Mouse (Mus musculus) kidney, adult 2 months (tissue): ENCODE data around the gene Olfml2b. TPM values are rescaled to one million over a fixed set of nuclear protein-coding genes. Genes with fewer than 3 reads are reported as not detected.

Experiments used
- DNase-seq: peaks from one replicate; pipeline ENCODE4 v3.0.0; 2021
- H3K27ac ChIP-seq: fragments of 200-500 bp; 2 replicates; pipeline ENCODE4 v1.5.1; 2012; ENCODE audit warnings: low read depth, low read length, control low read depth, inconsistent platforms; ENCODE audit not compliant: insufficient read depth
- H3K27me3 ChIP-seq: fragments of 200-500 bp; replicated peaks from 2 replicates; pipeline ENCODE4 v1.6.1; 2012; ENCODE audit warnings: mild to moderate bottlenecking, moderate library complexity, low read length, inconsistent platforms; ENCODE audit not compliant: control insufficient read depth, insufficient read depth
- H3K36me3 ChIP-seq: fragments of 200-500 bp; 2 replicates; pipeline ENCODE4 v1.6.1; 2012; ENCODE audit warnings: mild to moderate bottlenecking, moderate library complexity, low read length, inconsistent platforms; ENCODE audit not compliant: control insufficient read depth, insufficient read depth
- H3K4me1 ChIP-seq: fragments of 200-500 bp; 2 replicates; pipeline ENCODE4 v1.6.1; 2011; ENCODE audit warnings: low read length; ENCODE audit not compliant: control insufficient read depth, insufficient read depth
- H3K4me3 ChIP-seq: fragments of 200-500 bp; 2 replicates; pipeline ENCODE4 v1.5.1; 2011; ENCODE audit warnings: mild to moderate bottlenecking, low read depth, low read length, control low read depth; ENCODE audit not compliant: insufficient read depth
- CTCF ChIP-seq: fragments of 200-500 bp; conservative IDR thresholded peaks from 2 replicates; pipeline ENCODE4 v1.5.1; 2011; ENCODE audit warnings: low read depth, mild to moderate bottlenecking, control low read depth, low read length, moderate library complexity, mixed read lengths; ENCODE audit not compliant: insufficient read depth, insufficient read length
- POLR2A ChIP-seq: fragments of 200-500 bp; IDR thresholded peaks from one replicate; pipeline ENCODE4 v1.6.1; 2011; ENCODE audit warnings: low read depth, low read length, control low read depth
- WGBS: fragments of 180-500 bp; shearing (Covaris S2); methylation state at CpG from one replicate; pipeline ENCODE4 v1.1.7; 2018; 5-methylcytosine and 5-hydroxymethylcytosine counted together
- polyA plus RNA-seq: library from polyadenylated mRNA; depleted of rRNA; stranded (reverse); fragments of >200 nt; gene quantifications from 2 replicates; pipeline ENCODE4 v1.2.3, GENCODE M21; 2012

Olfml2b gene
- polyA plus RNA-seq, 1 experiment, result 4.2 TPM

DNA sequence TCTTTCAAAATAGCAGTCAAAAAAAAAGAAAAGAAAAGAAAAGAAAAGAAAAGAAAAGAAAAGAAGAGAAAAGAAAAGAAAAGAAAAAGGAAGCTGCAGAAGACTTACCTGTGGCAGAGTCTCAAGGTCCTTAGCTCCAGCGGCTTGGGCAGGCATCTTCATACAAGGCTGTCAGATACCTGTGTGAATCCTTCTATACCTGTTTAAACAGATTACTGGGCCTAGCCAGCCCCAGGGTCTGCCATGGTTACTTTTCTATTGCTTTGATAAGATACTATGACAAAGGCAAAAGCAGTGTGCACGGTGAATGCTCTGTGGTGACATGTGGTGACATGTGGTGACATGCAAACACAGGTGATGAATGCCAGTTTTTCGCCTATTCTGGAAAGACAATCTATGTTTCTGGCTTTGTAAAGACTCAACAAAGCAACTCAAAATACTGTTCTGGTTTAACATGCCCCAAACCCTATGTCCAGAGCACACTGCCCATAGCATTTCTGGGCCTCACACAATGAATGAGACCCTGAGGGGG, 56.2 kb downstream of the Olfml2b start:
- TF ChIP-seq POLR2A, result no peak
- no peak for TF ChIP-seq CTCF
- Histone ChIP-seq H3K4me3 (no peak overlapping the region), H3K36me3 (no peaks in the 10 kb centered on the region), H3K27me3 (no peaks in the 10 kb centered on the region), H3K4me1 (no peaks in the 10 kb centered on the region), H3K27ac (no peak overlapping the region)
- no peak for DNase-seq
- whole genome bisulfite sequencing, result 96% methylated on average over 3 of the region's 3 CpGs

DNA sequence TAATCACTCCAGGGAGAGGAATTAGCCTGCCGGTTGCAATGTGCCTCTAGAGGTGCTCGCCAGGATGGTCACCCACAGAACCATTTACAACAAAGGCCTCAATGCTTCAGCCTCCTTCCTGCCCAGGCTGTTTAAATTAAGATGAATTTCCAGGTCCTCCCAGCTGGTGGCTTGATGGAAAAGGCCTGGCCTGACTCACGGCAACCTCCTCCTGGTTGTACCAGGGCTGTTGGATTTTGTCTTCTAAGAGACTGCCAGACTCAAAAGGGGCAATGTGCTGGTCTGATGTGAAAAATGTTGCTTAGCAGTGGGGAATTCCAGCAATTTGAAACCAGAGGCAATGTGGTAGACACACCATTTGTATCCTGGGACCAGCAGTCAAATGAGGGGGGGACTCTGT, 56.8 kb downstream of the Olfml2b start:
- DNase-seq, result no peak
- TF ChIP-seq POLR2A, result no peak
- TF ChIP-seq CTCF, result no peak
- H3K4me3 ChIP-seq, result no peak overlapping the region
- H3K36me3 ChIP-seq, result no peaks in the 10 kb centered on the region
- no peaks in the 10 kb centered on the region for H3K27me3 ChIP-seq
- no peak overlapping the region for H3K27ac ChIP-seq
- 86% methylated on average over 3 of the region's 3 CpGs for WGBS
- no peaks in the 10 kb centered on the region for H3K4me1 ChIP-seq

DNA sequence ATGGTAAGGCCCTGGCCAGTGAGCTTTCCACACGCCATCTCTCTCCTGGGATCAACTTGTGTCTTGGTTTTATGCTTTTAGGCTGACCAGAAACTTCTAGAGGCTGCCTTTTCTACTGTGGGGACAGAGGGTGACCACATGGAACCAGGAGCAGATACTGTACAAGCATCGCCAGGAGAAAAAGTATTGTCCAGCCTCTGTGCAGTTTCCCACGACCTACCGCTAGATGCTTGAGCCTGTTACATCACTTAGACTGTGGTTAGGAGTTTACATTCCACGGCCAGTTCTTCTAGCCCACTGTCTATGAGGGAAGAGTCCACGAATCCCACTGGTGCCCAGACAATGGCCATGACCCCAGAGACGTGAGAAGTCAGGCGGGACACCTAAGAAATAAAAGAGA, 57.2 kb downstream of the Olfml2b start:
- TF ChIP-seq POLR2A (no peak), CTCF (no peak)
- Histone ChIP-seq H3K27ac (no peak overlapping the region), H3K27me3 (no peaks in the 10 kb centered on the region), H3K4me3 (no peak overlapping the region), H3K4me1 (no peaks in the 10 kb centered on the region), H3K36me3 (no peaks in the 10 kb centered on the region)
- no peak for DNase-seq
- 84% methylated on average over 8 of the region's 8 CpGs for WGBS

DNA sequence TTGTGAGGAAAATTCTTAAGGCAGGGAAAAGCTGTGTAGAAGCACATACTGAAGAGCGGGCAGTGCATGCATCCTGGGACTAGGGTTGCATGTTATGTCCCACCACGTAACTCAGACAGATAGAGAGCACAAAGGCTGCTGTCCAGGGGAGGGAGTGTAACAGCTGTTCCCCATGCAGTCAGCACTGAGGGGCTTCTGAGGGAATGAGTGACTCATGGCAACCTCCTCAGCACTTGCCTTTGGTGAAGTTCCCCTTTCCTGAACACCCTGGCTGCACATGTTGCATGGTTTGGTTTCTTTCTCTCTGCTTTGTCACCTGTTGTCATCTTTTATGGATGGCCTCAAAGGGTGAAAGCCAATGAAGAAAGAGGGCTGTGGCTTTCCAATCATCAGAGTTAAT, 57.9 kb downstream of the Olfml2b start:
- Histone ChIP-seq H3K4me1 (no peaks in the 10 kb centered on the region), H3K27me3 (no peaks in the 10 kb centered on the region), H3K4me3 (no peak overlapping the region), H3K36me3 (no peaks in the 10 kb centered on the region), H3K27ac (no peak overlapping the region)
- 86% methylated on average over 2 of the region's 2 CpGs for WGBS
- TF ChIP-seq POLR2A, result no peak
- TF ChIP-seq CTCF, result no peak
- DNase-seq, result no peak

DNA sequence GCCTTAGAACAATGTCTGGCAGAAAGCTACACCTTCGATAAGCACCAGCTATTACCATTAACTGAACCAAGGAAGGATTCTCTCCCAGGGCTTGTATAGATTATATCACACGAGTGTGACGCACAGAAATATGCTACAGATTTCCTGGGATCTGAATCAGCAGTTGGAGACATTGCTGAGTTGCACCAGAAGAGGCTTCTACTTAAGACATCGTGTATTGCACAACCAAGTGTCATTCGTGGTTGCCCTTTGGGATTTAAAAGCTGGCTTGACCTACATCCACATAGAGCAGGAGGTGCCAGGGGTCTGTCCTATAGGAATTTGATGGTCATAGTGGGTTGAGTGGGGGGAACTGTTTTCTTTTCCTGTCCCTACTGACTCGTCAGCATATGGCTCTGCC, 58.6 kb downstream of the Olfml2b start:
- 83% methylated on average over 6 of the region's 6 CpGs for WGBS
- Histone ChIP-seq H3K4me3 (no peak overlapping the region), H3K4me1 (no peaks in the 10 kb centered on the region), H3K27me3 (no peaks in the 10 kb centered on the region), H3K36me3 (no peaks in the 10 kb centered on the region), H3K27ac (no peak overlapping the region)
- TF ChIP-seq CTCF (no peak), POLR2A (no peak)
- no peak for DNase-seq

DNA sequence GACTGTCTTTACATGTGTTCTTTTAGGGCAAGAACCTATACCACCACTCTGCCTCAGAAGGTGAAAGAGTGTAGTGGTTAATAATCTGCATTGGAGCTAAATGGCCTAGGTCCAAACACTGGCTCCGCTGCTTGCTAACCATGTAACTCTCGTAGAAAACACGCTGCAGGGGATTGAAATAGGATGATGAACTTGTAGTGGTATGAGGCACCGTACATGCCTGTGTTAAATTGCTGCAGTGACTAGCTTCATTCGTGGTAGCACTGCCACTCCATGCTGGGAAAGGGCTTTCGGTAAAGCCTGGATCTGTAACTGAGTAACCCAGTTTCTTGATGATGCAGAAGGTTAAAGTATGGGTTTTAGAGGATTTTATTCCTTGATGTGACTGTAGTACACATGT, 59.8 kb downstream of the Olfml2b start:
- Histone ChIP-seq H3K4me3 (no peak overlapping the region), H3K27me3 (no peaks in the 10 kb centered on the region), H3K4me1 (no peaks in the 10 kb centered on the region), H3K36me3 (no peaks in the 10 kb centered on the region), H3K27ac (no peak overlapping the region)
- 65% methylated on average over 6 of the region's 6 CpGs for WGBS
- TF ChIP-seq CTCF (no peak), POLR2A (no peak)
- no peak for DNase-seq

DNA sequence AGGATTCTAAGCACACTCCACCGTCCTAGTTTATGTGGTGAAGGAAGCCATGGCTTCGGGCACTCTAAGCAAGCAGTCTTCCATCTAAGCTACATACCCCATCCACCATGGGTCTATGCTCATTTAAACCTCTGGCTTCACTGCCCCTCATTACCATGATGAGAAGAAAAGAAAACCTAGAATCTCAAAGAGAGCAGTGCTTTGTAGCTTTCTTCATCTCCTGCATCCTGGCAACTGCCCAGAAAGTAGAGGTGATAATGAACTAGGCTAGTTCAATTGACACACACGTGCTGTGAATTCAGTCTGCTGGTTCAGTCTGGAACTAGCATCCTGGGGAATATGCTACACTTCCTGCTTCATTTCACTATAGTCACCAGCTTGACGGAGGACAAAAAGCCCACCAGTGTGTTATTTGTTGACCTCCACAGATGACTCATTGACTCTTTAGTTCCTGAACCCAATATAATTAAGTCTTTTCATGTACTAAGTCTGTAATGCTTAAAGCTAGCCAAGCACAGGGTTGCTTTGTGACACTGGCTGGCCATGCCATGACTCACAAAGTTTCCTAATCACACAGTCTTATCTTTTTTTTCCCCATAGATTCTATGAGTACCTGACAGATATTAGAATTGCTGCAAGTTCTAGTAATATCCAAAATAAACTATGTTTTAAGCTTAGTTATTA, 60.7 kb downstream of the Olfml2b start:
- no peak for DNase-seq
- 75% methylated on average over 4 of the region's 4 CpGs for WGBS
- H3K27ac ChIP-seq, result no peak overlapping the region
- no peak for TF ChIP-seq CTCF
- no peak for TF ChIP-seq POLR2A
- H3K27me3 ChIP-seq, result no peaks in the 10 kb centered on the region
- H3K36me3 ChIP-seq, result no peaks in the 10 kb centered on the region
- H3K4me1 ChIP-seq, result no peaks in the 10 kb centered on the region
- no peak overlapping the region for H3K4me3 ChIP-seq
